Mouse (Mus musculus) forebrain, embryonic 11.5 days (tissue): Measurements from ENCODE around the gene Nxnl1. TPM values are rescaled to one million over a fixed set of nuclear protein-coding genes. Genes with fewer than 3 reads are reported as not detected.
A peak's percentile ranks its signal among the peaks of the same experiment; 100 is the strongest.

ENCODE experiments used
- ATAC-seq: fragments of 200-750 bp; cut with Nextera tagmentation; replicated peaks from 2 replicates; pipeline ENCODE4 v1.8.0; 2017; ENCODE audit warnings: moderate TSS enrichment; ENCODE audit not compliant: low FRiP score
- DNase-seq: peaks from one replicate; pipeline ENCODE4 v3.0.0-alpha.2; 2017; ENCODE audit warnings: low spot score
- H3K27ac ChIP-seq: fragments of 300-500 bp; sonication (generic); 2 replicates; pipeline ENCODE4 v1.5.1; 2014; ENCODE audit warnings: low read depth, low read length
- H3K27me3 ChIP-seq: fragments of 300-500 bp; sonication (generic); 2 replicates; pipeline ENCODE4 v1.6.1; 2014; ENCODE audit warnings: mild to moderate bottlenecking, low read length, mixed read lengths; ENCODE audit not compliant: control insufficient read depth, insufficient read depth
- H3K36me3 ChIP-seq: fragments of 300-500 bp; sonication (generic); 2 replicates; pipeline ENCODE4 v1.6.1; 2014; ENCODE audit warnings: mild to moderate bottlenecking, low read length, moderate library complexity, mixed read lengths; ENCODE audit not compliant: control insufficient read depth, insufficient read depth
- H3K4me1 ChIP-seq: fragments of 300-500 bp; sonication (generic); replicated peaks from 2 replicates; pipeline ENCODE4 v1.6.1; 2014; ENCODE audit warnings: low read length, mixed read lengths; ENCODE audit not compliant: control insufficient read depth, insufficient read depth
- H3K4me2 ChIP-seq: fragments of 300-500 bp; sonication (generic); 2 replicates; pipeline ENCODE4 v1.6.1; 2014; ENCODE audit warnings: low read depth, mild to moderate bottlenecking, low read length, moderate library complexity, mixed read lengths; ENCODE audit not compliant: severe bottlenecking
- H3K4me3 ChIP-seq: fragments of 300-500 bp; sonication (generic); 2 replicates; pipeline ENCODE4 v1.5.1; 2014; ENCODE audit warnings: low read depth, low read length
- H3K9ac ChIP-seq: fragments of 300-500 bp; sonication (generic); 2 replicates; pipeline ENCODE4 v1.6.1; 2014; ENCODE audit warnings: low read length
- H3K9me3 ChIP-seq: fragments of 300-500 bp; sonication (generic); 2 replicates; pipeline ENCODE4 v1.6.1; 2016; ENCODE audit warnings: low read length, mixed read lengths; ENCODE audit not compliant: control insufficient read depth
- WGBS: fragments of 180-500 bp; shearing (Covaris S2); extraction: QIAGEN DNeasy Blood & Tissue Kit; methylation state at CpG from one replicate; pipeline ENCODE4 v1.1.7; 2014; 5-methylcytosine and 5-hydroxymethylcytosine counted together
- polyA plus RNA-seq: library from polyadenylated mRNA; unstranded; fragments of >200 nt; fragmentation: Nextera tagmentation; extraction: Ambion mirVana; gene quantifications from 2 replicates; pipeline ENCODE4 v1.2.1, GENCODE M21; 2014

Gene Nxnl1
- polyA plus RNA-seq, 1 experiment from 2014 or later, result not detected

DNA sequence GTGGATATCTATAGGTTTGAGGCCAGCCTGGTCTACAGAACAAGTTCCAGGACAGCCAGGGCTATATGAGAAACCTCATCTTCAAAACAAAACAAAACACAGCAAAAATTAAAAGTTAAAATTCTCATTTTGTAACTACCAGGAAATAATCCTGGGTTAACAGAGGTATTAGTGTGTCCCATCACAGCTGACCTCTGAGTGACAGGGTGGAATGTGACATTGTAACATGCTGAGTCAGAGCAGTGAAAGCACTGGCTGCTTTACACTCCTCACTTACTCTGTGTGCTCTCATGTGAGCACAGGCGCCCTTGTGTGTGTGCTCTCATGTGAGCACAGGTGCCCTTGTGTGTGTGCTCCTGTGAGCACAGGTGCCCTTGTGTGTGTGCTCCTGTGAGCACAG lies 8.6 kb upstream of the Nxnl1 start:
- no peaks in the 10 kb centered on the region for H3K36me3 ChIP-seq
- H3K27ac ChIP-seq, result no peak overlapping the region
- H3K4me1 ChIP-seq, result peaks cover 7% of the 10 kb centered on the region; the same call in 1 of the 2 replicates
- ATAC-seq, result no peak
- no peak overlapping the region for H3K4me2 ChIP-seq
- H3K9ac ChIP-seq, result no peak overlapping the region
- no peaks in the 10 kb centered on the region for H3K9me3 ChIP-seq
- 68% methylated on average over 1 of the region's 1 CpGs for WGBS
- no peak overlapping the region for H3K4me3 ChIP-seq
- H3K27me3 ChIP-seq, result no peaks in the 10 kb centered on the region
- no peak for DNase-seq

DNA sequence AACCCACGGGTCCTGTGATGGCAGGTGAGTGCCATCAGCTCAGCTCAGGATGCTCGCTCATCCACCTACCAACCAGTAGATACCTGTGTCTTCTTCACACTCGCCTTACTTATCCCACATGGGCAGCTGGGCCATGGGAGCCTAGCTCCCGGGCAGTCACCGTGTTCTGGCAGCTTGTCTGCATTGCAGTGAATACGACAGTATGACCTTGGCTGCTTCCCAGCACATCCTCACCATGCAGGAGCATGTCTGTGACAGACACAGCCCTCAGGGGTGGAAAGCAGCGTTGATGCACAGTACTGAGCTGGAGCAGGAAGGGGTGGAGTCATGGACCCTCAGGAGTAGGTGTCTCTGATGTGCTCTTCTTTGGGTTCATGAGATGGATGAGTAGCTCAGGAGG lies 8.0 kb upstream of the Nxnl1 start:
- 86% methylated on average over 7 of the region's 7 CpGs for WGBS
- H3K4me3 ChIP-seq, result no peak overlapping the region
- no peak overlapping the region for H3K4me2 ChIP-seq
- no peak for ATAC-seq
- no peaks in the 10 kb centered on the region for H3K9me3 ChIP-seq
- no peak for DNase-seq
- H3K4me1 ChIP-seq, result peaks cover 7% of the 10 kb centered on the region; the same call in 1 of the 2 replicates
- H3K27ac ChIP-seq, result no peak overlapping the region
- no peaks in the 10 kb centered on the region for H3K36me3 ChIP-seq
- H3K27me3 ChIP-seq, result no peaks in the 10 kb centered on the region
- no peak overlapping the region for H3K9ac ChIP-seq

DNA sequence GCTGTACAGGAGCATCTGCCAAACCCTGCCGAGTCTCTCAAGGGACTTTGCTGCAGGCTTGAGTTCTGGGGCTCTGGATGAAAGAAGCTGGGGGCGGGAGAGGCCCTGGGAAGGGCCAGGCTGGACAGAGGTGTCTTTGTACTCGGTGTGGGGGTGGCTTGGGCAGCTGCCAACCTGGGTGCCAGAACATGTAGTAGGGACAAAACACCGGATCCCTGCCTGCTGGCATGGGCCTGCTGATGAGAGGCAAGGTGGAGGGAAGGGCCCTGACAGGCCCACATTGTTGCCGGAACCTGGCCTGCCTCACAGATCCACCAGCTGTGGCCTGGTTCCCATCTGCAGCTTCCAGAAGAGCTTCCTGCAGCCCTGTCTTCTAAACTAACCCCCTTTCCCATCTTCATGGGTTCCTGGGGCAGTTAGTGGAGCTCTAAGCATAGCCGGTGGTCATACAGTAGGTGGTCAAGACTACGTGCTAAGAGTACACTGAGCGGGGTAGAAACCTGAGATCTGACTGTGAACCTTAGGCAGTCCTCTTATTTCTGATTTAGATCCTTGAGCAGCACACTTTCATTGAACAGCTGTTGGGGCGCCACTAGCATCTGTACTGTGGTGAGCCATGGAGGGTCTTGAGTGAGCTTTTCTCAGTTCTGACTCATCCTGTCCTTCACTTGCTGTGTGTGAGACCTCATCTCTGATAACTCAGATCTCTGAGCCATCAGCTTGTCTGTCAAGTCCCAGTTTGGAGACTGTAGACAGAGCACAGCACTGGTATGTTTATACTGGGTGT lies 6.6 kb upstream of the Nxnl1 start:
- no peak overlapping the region for H3K4me2 ChIP-seq
- WGBS, result 81% methylated on average over 9 of the region's 9 CpGs
- peak overlapping the region; percentile 29; the same call in 1 of the 2 replicates for H3K9ac ChIP-seq
- DNase-seq, result no peak
- peaks cover 6% of the 10 kb centered on the region; the same call in 1 of the 2 replicates for H3K27me3 ChIP-seq
- H3K4me1 ChIP-seq, result peaks cover 7% of the 10 kb centered on the region; the same call in 1 of the 2 replicates
- no peaks in the 10 kb centered on the region for H3K9me3 ChIP-seq
- ATAC-seq, result no peak
- no peak overlapping the region for H3K27ac ChIP-seq
- H3K4me3 ChIP-seq, result no peak overlapping the region
- no peaks in the 10 kb centered on the region for H3K36me3 ChIP-seq

DNA sequence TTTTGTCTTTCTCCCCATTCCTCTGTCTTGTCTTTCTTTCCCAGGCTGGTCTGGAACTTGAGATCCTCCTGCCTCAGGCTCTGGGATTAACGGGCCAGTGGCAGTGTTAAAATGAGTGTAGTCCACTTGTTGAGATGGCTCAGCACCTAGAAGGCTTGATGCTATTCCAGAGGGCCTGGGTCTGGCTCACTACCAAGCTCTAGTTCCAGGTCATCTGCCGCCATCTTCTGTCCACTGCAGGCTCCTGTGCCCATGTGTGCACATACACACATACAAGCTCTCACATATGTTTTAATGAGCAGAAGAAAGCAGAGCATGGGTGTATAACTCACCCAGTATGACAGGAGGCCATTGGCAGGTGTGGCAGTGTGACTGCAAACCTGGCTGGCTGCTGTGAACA lies 5.7 kb upstream of the Nxnl1 start:
- H3K4me3 ChIP-seq, result no peak overlapping the region
- H3K36me3 ChIP-seq, result no peaks in the 10 kb centered on the region
- ATAC-seq (no peak), DNase-seq (no peak)
- no peak overlapping the region for H3K9ac ChIP-seq
- H3K4me1 ChIP-seq, result peaks cover 7% of the 10 kb centered on the region; the same call in 1 of the 2 replicates
- H3K27ac ChIP-seq, result no peak overlapping the region
- WGBS, result 82% methylated on average over 2 of the region's 2 CpGs
- no peaks in the 10 kb centered on the region for H3K9me3 ChIP-seq
- peaks cover 6% of the 10 kb centered on the region; the same call in 1 of the 2 replicates for H3K27me3 ChIP-seq
- no peak overlapping the region for H3K4me2 ChIP-seq

DNA sequence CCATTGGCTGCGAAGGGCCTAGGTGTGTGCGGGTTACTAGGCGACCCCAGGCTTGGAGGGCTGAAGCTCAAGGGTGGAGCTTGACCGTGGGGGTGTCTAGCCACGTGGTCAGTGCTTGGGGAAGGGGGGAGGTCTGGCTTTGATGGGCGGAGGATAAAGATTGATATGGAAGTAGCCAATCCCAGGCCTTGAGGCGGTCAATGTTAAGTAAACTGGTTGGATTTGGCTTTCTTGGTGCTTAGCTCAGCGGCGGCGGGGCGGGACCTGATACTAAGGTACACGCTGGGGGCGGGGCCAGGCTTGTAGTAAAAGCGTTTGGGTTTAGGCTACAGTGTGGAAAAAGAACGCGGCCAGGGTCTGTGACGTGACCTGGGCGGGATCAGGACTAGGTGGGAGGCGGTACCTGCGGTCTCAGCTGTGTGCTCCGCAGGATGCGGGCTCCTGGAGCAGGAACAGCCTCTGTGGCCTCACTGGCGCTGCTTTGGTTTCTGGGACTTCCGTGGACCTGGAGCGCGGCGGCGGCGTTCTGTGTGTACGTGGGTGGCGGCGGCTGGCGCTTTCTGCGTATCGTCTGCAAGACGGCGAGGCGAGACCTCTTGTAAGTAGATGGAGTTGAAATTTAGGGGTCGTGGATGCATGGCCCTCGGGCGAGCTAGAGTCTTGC lies 4.0 kb upstream of the Nxnl1 start:
- H3K9ac ChIP-seq, result peak overlapping the region; percentile 65
- H3K27me3 ChIP-seq, result peaks cover 6% of the 10 kb centered on the region; the same call in 1 of the 2 replicates
- peaks cover 7% of the 10 kb centered on the region; the same call in 1 of the 2 replicates for H3K4me1 ChIP-seq
- H3K36me3 ChIP-seq, result no peaks in the 10 kb centered on the region
- WGBS, result under 1% methylated on average over 41 of the region's 41 CpGs
- peak overlapping the region; percentile 93 for H3K4me2 ChIP-seq
- DNase-seq (peak; percentile 92), ATAC-seq (peak; percentile 90)
- no peaks in the 10 kb centered on the region for H3K9me3 ChIP-seq
- no peak overlapping the region; the same call in 1 of the 2 replicates for H3K27ac ChIP-seq
- peak overlapping the region; percentile 63 for H3K4me3 ChIP-seq

DNA sequence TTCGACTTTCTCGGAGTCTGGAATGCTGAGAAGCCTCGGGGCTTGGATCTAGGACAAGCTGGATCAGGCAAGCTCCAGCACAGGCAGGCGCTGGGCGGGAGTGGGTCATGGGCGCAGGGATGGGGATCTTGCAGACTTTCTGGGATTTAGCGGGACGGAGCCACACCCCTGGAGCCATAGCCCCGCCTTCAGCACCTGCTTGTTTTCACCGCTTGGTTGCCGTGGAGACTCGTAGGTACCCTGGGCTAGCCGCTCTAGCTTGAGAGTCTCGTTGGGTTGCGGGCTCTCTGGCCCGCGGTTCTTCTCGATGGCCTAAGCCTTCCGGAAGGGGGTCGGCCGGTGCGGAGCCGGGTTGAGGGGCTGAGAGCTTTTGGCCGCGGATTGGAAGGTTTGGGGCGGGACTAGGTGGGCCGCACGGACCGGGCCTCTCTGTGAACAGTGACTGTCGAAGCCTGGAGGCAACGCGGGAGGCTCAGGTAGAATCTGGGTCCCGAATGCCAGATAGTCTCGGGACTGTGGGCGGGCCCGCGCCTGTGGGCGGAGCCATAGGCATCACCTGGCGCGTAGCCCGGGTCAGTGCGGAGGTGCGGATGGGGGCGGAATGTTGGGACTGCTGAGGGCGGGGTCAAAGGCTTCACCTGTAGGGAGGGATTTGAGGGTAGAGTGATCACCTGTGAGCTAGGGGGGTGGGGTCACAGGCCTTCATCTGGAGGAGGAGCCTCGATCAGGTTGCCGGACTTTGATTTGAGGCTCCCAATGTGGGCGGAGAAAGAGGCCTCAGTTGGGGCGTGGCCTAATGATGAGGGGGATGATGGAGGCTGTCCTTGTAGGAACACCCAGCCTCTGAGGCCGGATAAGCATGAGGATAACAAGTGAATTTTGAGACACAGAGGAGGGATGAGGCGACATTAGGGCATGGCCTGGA lies 3.2 kb upstream of the Nxnl1 start:
- H3K9me3 ChIP-seq, result no peaks in the 10 kb centered on the region
- H3K27ac ChIP-seq, result no peak overlapping the region
- peak overlapping the region; percentile 57 for H3K9ac ChIP-seq
- DNase-seq, result peak; percentile 90
- peak overlapping the region; percentile 93 for H3K4me2 ChIP-seq
- peak; percentile 75 for ATAC-seq
- H3K4me1 ChIP-seq, result peaks cover 7% of the 10 kb centered on the region; the same call in 1 of the 2 replicates
- H3K4me3 ChIP-seq, result peak overlapping the region; percentile 63
- peaks cover 6% of the 10 kb centered on the region; the same call in 1 of the 2 replicates for H3K27me3 ChIP-seq
- no peaks in the 10 kb centered on the region for H3K36me3 ChIP-seq
- under 1% methylated on average over 51 of the region's 51 CpGs for WGBS

DNA sequence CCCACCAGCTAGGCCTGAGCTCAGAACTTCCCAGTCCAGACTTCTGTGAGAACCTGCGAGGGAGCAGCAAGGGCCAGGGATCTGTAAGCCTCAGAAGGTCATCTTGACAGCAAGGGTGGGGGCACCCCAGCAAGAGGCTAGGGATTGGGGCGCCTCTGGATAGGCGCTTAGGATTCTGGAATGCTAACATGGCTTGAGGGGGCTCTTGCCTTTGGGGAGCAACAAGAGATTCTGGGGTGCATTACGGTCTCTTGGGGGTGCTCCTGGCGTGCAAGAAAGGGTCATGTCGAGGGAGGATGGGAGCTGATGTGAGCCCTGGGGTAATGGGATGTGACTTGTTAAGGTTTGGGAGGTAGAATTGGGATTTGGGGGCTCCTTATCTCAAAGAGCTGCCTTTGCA lies 2.5 kb upstream of the Nxnl1 start:
- peak overlapping the region; percentile 57; the same call in 1 of the 2 replicates for H3K9ac ChIP-seq

More for the DNA sequence above, 2.5 kb upstream of the Nxnl1 start:
- Histone ChIP-seq H3K4me1 (peaks cover 7% of the 10 kb centered on the region; the same call in 1 of the 2 replicates), H3K36me3 (no peaks in the 10 kb centered on the region), H3K27me3 (peaks cover 6% of the 10 kb centered on the region; the same call in 1 of the 2 replicates), H3K27ac (no peak overlapping the region), H3K4me3 (peak overlapping the region; percentile 63), H3K4me2 (peak overlapping the region; percentile 93), H3K9me3 (peaks cover 4% of the 10 kb centered on the region)
- DNase-seq (no peak), ATAC-seq (no peak)
- 17% methylated on average over 6 of the region's 6 CpGs for WGBS
